Mouse (Mus musculus) testis, postnatal 14 days (tissue): ENCODE measurements around the gene Rhbdl2.

Experiments
- DNase-seq: peaks from one replicate; pipeline ENCODE4 v3.0.0; 2021; ENCODE audit warnings: low spot score

The Rhbdl2 gene

GRCm38 (mm10) chr4:123814030-123814501 is 26.4 kb downstream of the Rhbdl2 start:
- DNase-seq: no peak

GRCm38 (mm10) chr4:123819093-123819610 is 31.5 kb downstream of the Rhbdl2 start:
- no peak for DNase-seq

- no peak for DNase-seq
Measured at GRCm38 (mm10) chr4:123842126-123842525, 54.5 kb downstream of the Rhbdl2 start.

GRCm38 (mm10) chr4:123856888-123857287 is 69.2 kb downstream of the Rhbdl2 start:
- DNase-seq: no peak

- peak; percentile 2 for DNase-seq
Measured at GRCm38 (mm10) chr4:123858090-123858489, 70.4 kb downstream of the Rhbdl2 start.

- no peak for DNase-seq
Measured at GRCm38 (mm10) chr4:123859379-123859778, 71.7 kb downstream of the Rhbdl2 start, which contains the start of gene 4933427I04Rik. Gene 4933427I04Rik, plus strand, starts transcription at chr4:123859679.

- peak; percentile 2 for DNase-seq
Measured at GRCm38 (mm10) chr4:123859803-123860202, 72.1 kb downstream of the Rhbdl2 start.

- no peak for DNase-seq
Measured at GRCm38 (mm10) chr4:123860621-123861020, 72.9 kb downstream of the Rhbdl2 start.
